Mouse (Mus musculus): ENCODE results near the gene Gm45717. TPM values are rescaled to one million over a fixed set of nuclear protein-coding genes. Genes with fewer than 3 reads are reported as not detected.
"Not testable (repeated sequence)": the region's sequence is repeated elsewhere in the genome, so short reads cannot be mapped to it uniquely, and the experiment has no call there.

The Gm45717 gene
- total RNA-seq, 2 experiments from 2014 or later, result not detected

DNA sequence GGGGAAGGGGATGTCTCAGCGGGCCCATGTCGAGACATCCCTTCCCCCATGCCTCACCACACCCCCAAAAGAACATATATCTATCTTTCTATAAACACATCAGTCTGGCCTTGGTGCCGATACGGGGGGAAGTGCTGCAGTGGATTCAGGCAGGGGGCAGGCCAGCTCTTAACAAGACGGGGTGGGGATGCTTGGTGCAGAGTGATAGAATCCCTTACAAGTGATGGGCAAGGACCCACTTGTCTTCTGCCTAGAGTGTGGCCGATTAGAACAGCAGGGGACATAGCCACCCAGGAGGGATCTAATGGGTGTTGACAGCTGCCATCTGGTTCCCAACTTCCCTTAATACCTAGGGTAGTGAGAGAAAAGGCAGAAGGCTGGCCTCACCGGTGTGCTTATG lies 15.2 kb upstream of the Gm45717 start:
- ATAC-seq (replicated peaks; ENCODE audit: low FRiP score, poor library complexity, severe bottlenecking), result no peak

- ATAC-seq (replicated peaks; ENCODE audit: low FRiP score, poor library complexity, severe bottlenecking), result not testable (repeated sequence)
Observed at GRCm38 (mm10) chr7:140968710-140969109, 13.0 kb upstream of the Gm45717 start.

DNA sequence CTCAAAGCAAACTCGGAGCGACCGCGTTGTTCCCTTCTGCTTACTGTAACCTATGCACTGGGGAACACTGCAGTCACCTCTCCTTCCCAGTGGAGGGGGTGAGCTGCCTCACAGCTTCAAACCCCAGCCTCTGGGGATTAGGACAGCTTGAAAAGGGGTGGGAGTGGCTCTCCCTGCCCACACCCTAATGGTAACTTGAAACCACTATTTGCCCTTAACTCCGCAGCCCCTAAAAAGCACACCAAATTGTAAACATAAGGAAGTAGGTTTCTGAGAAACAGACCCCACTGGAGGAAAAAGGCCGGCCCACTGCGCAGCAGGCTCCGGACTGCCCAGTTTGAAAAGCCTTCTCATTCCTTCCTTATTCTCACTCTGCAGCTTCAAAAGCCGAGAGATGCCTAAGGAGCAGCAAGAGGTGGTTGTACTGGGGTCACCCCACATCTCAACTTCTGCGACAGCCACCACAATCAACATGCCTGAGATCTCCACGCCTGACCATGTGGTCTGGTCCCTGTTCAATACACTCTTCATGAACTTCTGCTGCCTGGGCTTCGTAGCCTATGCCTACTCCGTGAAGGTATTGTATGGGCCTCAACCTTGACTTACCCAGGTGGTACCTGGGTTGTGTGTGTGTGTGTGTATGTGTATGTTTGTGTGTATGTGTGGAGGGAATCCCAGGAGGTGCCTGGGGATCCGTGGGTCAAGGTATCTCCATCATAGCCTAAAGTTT lies 12.3 kb upstream of the Gm45717 start:
- ATAC-seq (replicated peaks; ENCODE audit: low FRiP score, poor library complexity, severe bottlenecking), result no peak

GRCm38 (mm10) chr7:140966921-140967320 lies 11.2 kb upstream of the Gm45717 start, which contains the start of gene Ifitm1:
TSS of gene Ifitm1 (plus strand) at chr7:140967221.
- no peak for ATAC-seq (replicated peaks; ENCODE audit: low FRiP score, poor library complexity, severe bottlenecking)

DNA sequence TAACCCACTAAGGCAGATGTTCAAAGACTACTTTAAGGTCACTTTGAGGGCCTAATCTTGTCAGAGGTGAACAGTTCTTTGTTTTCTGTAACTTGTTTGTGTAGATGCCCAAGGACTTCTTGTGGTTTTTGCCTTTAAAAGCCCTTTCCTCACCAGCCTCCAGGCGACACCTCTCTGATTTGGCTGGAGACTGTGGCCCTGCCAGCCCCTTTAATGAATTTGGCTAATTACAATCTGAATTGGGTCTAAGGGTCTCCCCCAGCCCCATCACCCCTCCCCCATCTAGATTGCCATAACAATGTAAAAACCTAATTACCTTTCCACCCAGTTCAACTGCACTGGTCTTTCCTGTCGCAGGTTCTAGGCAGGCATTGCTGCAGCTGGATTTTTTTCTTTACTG lies 7.0 kb upstream of the Gm45717 start:
- no peak for ATAC-seq (replicated peaks; ENCODE audit: low FRiP score, poor library complexity, severe bottlenecking)

GRCm38 (mm10) chr7:140961416-140961815 lies 5.7 kb upstream of the Gm45717 start:
- ATAC-seq (replicated peaks; ENCODE audit: low FRiP score, poor library complexity, severe bottlenecking), result no peak

DNA sequence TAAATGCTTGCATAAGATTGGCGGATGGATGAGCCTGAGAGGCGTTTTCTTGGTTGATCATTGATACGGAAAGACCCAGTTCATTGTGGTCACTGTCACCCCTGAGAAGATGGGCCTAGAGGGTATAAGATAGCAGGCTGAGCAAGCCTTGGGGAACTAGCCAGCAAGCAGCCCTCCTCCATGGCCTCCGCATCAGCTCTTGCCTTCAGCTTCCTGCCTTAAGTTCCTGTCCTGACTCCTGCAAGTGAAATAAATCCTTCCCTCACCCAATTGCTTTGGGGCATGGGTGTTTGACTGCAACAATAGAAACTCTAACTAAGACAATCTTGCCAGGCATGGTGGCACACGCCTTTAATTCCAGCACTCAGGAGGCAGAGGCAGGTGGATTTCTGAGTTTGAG lies 4.3 kb upstream of the Gm45717 start:
- ATAC-seq (replicated peaks; ENCODE audit: low FRiP score, poor library complexity, severe bottlenecking), result no peak

DNA sequence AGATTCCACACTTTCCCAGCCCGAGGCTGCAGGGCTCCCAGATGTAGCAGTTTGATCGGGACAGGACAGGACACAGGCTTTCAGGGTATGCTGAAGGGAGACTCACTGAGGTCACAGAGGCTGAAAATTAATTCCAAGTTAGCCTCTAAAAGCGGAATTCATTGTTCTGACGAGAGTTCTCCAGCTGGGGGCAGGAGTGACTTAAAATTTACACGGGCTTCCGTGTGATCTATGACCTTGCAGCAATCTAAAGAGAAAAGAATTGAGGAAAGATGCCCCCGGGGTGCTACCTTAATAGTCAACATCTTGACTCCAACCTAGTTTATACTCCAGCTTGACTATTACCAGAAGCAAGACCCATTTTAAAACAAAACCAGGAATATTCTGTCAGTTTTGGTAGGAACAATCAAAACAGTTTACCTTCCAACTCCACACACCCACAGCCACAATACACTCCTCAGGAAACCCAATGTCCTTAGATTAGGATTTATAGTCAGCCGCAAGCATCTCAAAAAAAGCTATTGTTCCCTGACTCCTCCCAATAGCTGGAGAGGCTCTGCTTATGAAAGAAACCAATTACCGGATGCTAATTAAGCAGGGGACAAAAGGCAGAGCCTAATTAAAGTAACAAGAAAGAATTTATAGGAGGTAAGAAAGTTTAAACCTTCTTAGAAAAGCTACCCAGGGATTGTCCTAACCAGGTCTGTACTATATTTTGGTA lies 3.6 kb upstream of the Gm45717 start:
- ATAC-seq (replicated peaks; ENCODE audit: low FRiP score, poor library complexity, severe bottlenecking), result 0 out of 2 replicates have a peak, but pooled peaks have one; percentile 33

GRCm38 (mm10) chr7:140956556-140956869 lies 776 bp upstream of the Gm45717 start:
- no peak for ATAC-seq (replicated peaks; ENCODE audit: low FRiP score, poor library complexity, severe bottlenecking)

- ATAC-seq (replicated peaks; ENCODE audit: low FRiP score, poor library complexity, severe bottlenecking), result no peak
Observed at GRCm38 (mm10) chr7:140955342-140955741, 395 bp downstream of the Gm45717 start.

- ATAC-seq (replicated peaks; ENCODE audit: low FRiP score, poor library complexity, severe bottlenecking), result no peak
Observed at GRCm38 (mm10) chr7:140954733-140955071, 1.0 kb downstream of the Gm45717 start.

GRCm38 (mm10) chr7:140953800-140954732 lies 1.7 kb downstream of the Gm45717 start:
- no peak for ATAC-seq (replicated peaks; ENCODE audit: low FRiP score, poor library complexity, severe bottlenecking)

DNA sequence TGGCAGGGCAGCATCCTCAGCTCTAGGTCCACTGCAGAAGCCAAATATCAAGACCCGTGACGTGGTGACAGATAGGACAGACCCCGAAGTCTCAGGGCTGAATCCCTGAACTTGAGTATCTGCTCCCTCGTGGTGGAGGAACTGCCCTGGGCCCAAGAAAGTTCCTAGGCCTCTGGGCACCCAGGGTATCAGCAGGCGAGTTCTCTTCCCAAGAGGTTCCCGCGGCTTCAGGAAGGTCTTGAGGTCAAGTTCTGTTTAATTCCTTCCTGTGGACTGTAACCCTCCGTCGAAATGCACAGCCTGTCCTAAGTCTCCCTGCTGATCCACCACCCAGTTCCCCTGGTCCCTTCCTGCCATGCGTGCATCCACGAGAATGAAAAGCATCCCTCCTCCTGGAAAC lies 2.6 kb downstream of the Gm45717 start:
- no peak for ATAC-seq (replicated peaks; ENCODE audit: low FRiP score, poor library complexity, severe bottlenecking)

- ATAC-seq (replicated peaks; ENCODE audit: low FRiP score, poor library complexity, severe bottlenecking), result no peak
Observed at GRCm38 (mm10) chr7:140952441-140952840, 3.3 kb downstream of the Gm45717 start.

DNA sequence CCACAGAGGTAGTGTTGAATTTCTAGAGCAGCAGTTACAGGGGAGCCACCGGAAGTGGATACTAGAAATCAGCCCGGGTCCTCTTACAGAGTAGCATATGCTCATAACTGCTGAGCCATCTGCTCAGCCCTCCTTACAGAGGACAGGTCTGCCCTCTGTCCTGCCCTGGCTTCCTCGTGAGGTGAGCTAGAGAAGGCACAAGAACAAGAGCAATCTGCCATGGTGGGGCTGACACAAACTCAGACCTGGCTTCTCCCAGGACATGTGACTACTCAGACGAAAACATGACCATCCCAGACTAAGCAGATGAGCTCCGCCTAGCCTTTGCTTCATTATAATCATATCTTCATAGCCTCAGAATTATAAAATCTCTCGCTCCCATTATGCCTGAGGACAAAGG lies 4.0 kb downstream of the Gm45717 start:
- ATAC-seq (replicated peaks; ENCODE audit: low FRiP score, poor library complexity, severe bottlenecking), result no peak

GRCm38 (mm10) chr7:140951051-140951450 lies 4.7 kb downstream of the Gm45717 start:
- no peak for ATAC-seq (replicated peaks; ENCODE audit: low FRiP score, poor library complexity, severe bottlenecking)

DNA sequence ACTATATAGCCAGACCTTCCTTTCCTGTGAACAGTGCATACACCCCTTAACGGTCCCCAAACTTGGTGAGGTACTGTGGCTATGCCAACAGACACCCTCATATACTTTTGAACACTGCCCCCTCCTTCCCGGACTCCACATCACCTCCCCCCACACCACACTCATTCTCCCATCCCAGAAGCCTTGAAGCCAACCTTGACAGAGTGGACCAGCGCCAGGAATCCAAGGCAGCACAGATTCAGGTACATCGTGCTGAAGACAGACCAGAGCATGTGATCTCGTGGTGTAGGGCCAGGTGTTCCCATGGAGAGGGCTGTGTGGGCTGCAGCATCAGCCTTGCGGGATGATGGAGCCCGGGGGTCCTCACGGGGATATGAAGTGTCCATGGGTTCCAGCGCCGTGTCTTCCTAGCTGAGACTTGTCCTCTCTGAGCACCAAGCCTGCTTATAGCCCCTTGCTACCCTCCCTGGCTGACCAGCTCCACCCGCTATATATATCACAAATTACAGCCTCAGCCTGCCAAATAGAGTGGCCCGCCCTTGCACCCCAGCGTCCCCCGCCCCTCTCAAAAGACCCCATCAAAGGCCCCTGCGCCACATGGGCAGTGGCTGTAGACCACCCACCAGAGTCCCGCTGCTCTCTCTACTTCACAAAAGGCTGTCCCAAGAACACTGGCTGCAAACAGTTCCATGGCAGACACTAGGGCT lies 5.8 kb downstream of the Gm45717 start, which contains the start of gene Ifitm5:
Gene Ifitm5 (minus strand): TSS at position 468 of the 707 bp plus-strand sequence.
- ATAC-seq (replicated peaks; ENCODE audit: low FRiP score, poor library complexity, severe bottlenecking), result no peak

GRCm38 (mm10) chr7:140949255-140949654 lies 6.5 kb downstream of the Gm45717 start:
- no peak for ATAC-seq (replicated peaks; ENCODE audit: low FRiP score, poor library complexity, severe bottlenecking)

DNA sequence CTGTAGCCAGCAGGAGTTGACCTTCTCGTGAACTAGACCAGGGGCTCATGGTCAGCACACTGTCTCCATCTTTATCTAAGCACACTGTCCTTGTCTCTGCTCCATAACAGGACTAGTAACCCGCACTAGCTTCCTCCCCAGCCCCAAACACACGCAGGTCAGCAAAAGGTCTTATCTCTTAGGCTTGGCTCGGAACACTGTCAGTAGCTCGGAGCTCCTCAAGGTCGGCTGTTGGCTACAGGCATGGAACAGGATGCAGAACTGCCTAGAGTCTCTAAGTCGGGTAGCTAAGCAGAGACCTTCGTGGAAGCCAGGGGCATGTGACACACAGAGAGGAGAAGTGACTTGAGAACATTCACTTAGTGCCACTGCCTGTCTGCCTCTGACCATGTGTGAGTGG lies 7.6 kb downstream of the Gm45717 start:
- ATAC-seq (replicated peaks; ENCODE audit: low FRiP score, poor library complexity, severe bottlenecking), result no peak

GRCm38 (mm10) chr7:140946980-140947379 lies 8.8 kb downstream of the Gm45717 start:
- no peak for ATAC-seq (replicated peaks; ENCODE audit: low FRiP score, poor library complexity, severe bottlenecking)
